Comparison of ENCODE assay signal across 29 mouse cellular contexts in genomic region chr1:170371191-170371792, GRCm38 (mm10).
DNase-seq lines count a peak whose midpoint lies in the region; ATAC-seq lines count a peak whose summit lies in the region.
"Had no signal": no experiment of that assay in that cellular context is flagged by ENCODE, and none has a peak within 500 bp of the region (broad histone marks: within the 10 kb centered on the region; RNA-seq: fewer than 3 reads in every experiment).

No protein-coding gene starts in this region.

- no peak for ATAC-seq in heart, embryonic 11.5 days (replicated peaks; ENCODE audit: insufficient number of reproducible peaks, low FRiP score, low TSS enrichment)
- ATAC-seq in heart, embryonic 16.5 days (replicated peaks; ENCODE audit: extremely low read depth, insufficient read depth, low FRiP score): no peak
- ATAC-seq in common myeloid progenitor, adult 5-6 weeks (replicated peaks; ENCODE audit: low read depth, poor library complexity, severe bottlenecking): peak; percentile 58
- ATAC-seq in megakaryocyte, adult 5-6 weeks (ENCODE audit: poor library complexity, severe bottlenecking): peak; percentile 52
- ATAC-seq: forebrain, embryonic 16.5 days; hindbrain, postnatal 0 days; intestine, embryonic 15.5 days; midbrain, embryonic 13.5 days; Patski had no signal

- H3K9me3 ChIP-seq in heart, embryonic 11.5 days (replicated peaks; ENCODE audit: control insufficient read depth, low read length): no peaks in the 10 kb centered on the region
- H3K9me3 ChIP-seq in heart, embryonic 16.5 days (replicated peaks; ENCODE audit: control insufficient read depth, low read length): no peaks in the 10 kb centered on the region
- H3K9me3 ChIP-seq: hindbrain, embryonic 12.5 days; intestine, embryonic 15.5 days; limb, embryonic 13.5 days; lung, embryonic 15.5 days; megakaryocyte, embryonic 14.5 days; midbrain, embryonic 13.5 days; neural tube, embryonic 15.5 days had no signal

- intact Hi-C loops in heart, postnatal 36 days (cut with DNase I): no loop called here

- no peak for DNase-seq in heart, postnatal 36 days
- no peak for DNase-seq in heart, adult 9 months (ENCODE audit: low spot score in 2 of 2)
- DNase-seq in cerebellum, adult 9-10 months: no peak
- DNase-seq: adrenal gland, postnatal 10 days; cerebellum, adult 8-10 months; gastrocnemius, adult 2 months; kidney, adult 2 months; kidney, postnatal 4 days; layer of hippocampus, adult 9-11 months; retina, postnatal 1 day; right cerebral cortex, postnatal 14 days; thymus, postnatal 4 days had no signal

- H3K27ac ChIP-seq in heart, embryonic 11.5 days (ENCODE audit: low read depth, low read length): peak overlapping the region; percentile 35; the same call in 1 of the 2 replicates
- H3K27ac ChIP-seq in heart, embryonic 16.5 days (ENCODE audit: low read length): peak overlapping the region; percentile 62; the same call in 1 of the 2 replicates
- H3K27ac ChIP-seq: gastrocnemius, adult 2 months; hindbrain, embryonic 12.5 days; hindbrain, postnatal 0 days; intestine, embryonic 15.5 days; kidney, postnatal 0 days; limb, embryonic 13.5 days; lung, embryonic 15.5 days; midbrain, embryonic 13.5 days; neural tube, embryonic 15.5 days had no signal

- no peak overlapping the region for H3K4me2 ChIP-seq in heart, embryonic 11.5 days
- H3K4me2 ChIP-seq in heart, embryonic 16.5 days (ENCODE audit: low read depth, low read length): no peak overlapping the region
- H3K4me2 ChIP-seq: hindbrain, embryonic 12.5 days; intestine, embryonic 15.5 days; limb, embryonic 13.5 days; liver, embryonic 11.5 days; lung, embryonic 15.5 days; midbrain, embryonic 13.5 days; neural tube, embryonic 15.5 days had no signal

- H3K27me3 ChIP-seq in heart, embryonic 11.5 days (ENCODE audit: control insufficient read depth, insufficient read depth, low read length): no peaks in the 10 kb centered on the region
- H3K27me3 ChIP-seq in heart, embryonic 16.5 days (ENCODE audit: control insufficient read depth, insufficient read depth, low read length): no peaks in the 10 kb centered on the region
- H3K27me3 ChIP-seq: hindbrain, embryonic 12.5 days; intestine, embryonic 15.5 days; limb, embryonic 13.5 days; lung, embryonic 15.5 days; megakaryocyte, embryonic 14.5 days; neural tube, embryonic 15.5 days; Patski had no signal

- no peak overlapping the region for H3K4me3 ChIP-seq in heart, embryonic 11.5 days (ENCODE audit: low read depth, low read length)
- H3K4me3 ChIP-seq in heart, embryonic 16.5 days (ENCODE audit: low read length): no peak overlapping the region
- H3K4me3 ChIP-seq: erythroblast, embryonic 14.5 days; gastrocnemius, adult 2 months; hindbrain, embryonic 12.5 days; intestine, embryonic 15.5 days; limb, embryonic 13.5 days; lung, embryonic 15.5 days; megakaryocyte, embryonic 14.5 days; midbrain, embryonic 13.5 days; neural tube, embryonic 15.5 days had no signal

- H3K9ac ChIP-seq in heart, embryonic 11.5 days (ENCODE audit: low read depth, low read length): no peak overlapping the region
- no peak overlapping the region for H3K9ac ChIP-seq in heart, embryonic 16.5 days (ENCODE audit: low read length)
- H3K9ac ChIP-seq: hindbrain, embryonic 12.5 days; intestine, embryonic 15.5 days; limb, embryonic 13.5 days; lung, embryonic 15.5 days; midbrain, embryonic 13.5 days; neural tube, embryonic 15.5 days had no signal

- H3K36me3 ChIP-seq in heart, embryonic 11.5 days (ENCODE audit: control insufficient read depth, insufficient read depth, low read length): no peaks in the 10 kb centered on the region
- no peaks in the 10 kb centered on the region for H3K36me3 ChIP-seq in heart, embryonic 16.5 days (ENCODE audit: control insufficient read depth, insufficient read depth)
- H3K36me3 ChIP-seq: hindbrain, embryonic 12.5 days; intestine, embryonic 15.5 days; limb, embryonic 13.5 days; lung, embryonic 15.5 days; midbrain, embryonic 13.5 days; neural tube, embryonic 15.5 days had no signal

- H3K4me1 ChIP-seq in heart, embryonic 11.5 days (ENCODE audit: control insufficient read depth, insufficient read depth, low read length): peaks cover 12% of the 10 kb centered on the region
- H3K4me1 ChIP-seq in heart, embryonic 16.5 days (ENCODE audit: control insufficient read depth, insufficient read depth, low read length): peaks cover 19% of the 10 kb centered on the region
- H3K4me1 ChIP-seq: intestine, embryonic 15.5 days; limb, embryonic 13.5 days; lung, embryonic 15.5 days; neural tube, embryonic 15.5 days had no signal

- 50% methylated on average over 4 of the region's 4 CpGs for WGBS in heart, embryonic 11.5 days (ENCODE audit: insufficient replicate concordance)
- 44% methylated on average over 4 of the region's 4 CpGs for WGBS in heart, embryonic 16.5 days

Comparison
In these comparisons a context has a peak if more than half of its experiments do, and no peak if none do; other contexts are left out.
1. ATAC-seq: peak in common myeloid progenitor, adult 5-6 weeks (single experiment) and megakaryocyte, adult 5-6 weeks (single experiment); none in heart, embryonic 11.5 days (single experiment) and heart, embryonic 16.5 days (single experiment).